Mouse (Mus musculus) 416B (cell line): ENCODE results near the gene A3galt2.

ENCODE experiments used
- DNase-seq: peaks from one replicate; pipeline ENCODE4 v3.0.0; 2011; ENCODE audit warnings: low read depth

A3galt2 gene

GRCm38 (mm10) chr4:128755064-128755463 lies at the start of gene A3galt2:
Gene A3galt2, plus strand, starts transcription at chr4:128755364.
- no peak for DNase-seq

GRCm38 (mm10) chr4:128706626-128707025 lies 48.5 kb upstream of the A3galt2 start:
- DNase-seq, result peak; percentile 84

GRCm38 (mm10) chr4:128707384-128707783 lies 47.8 kb upstream of the A3galt2 start:
- peak; percentile 78 for DNase-seq

- DNase-seq, result no peak
These were observed 45.9 kb upstream of the A3galt2 start for GRCm38 (mm10) chr4:128709061-128709780.

- no peak for DNase-seq
These were observed 45.4 kb upstream of the A3galt2 start for GRCm38 (mm10) chr4:128709781-128710166.

GRCm38 (mm10) chr4:128710286-128710685 lies 44.9 kb upstream of the A3galt2 start:
- DNase-seq, result no peak

- DNase-seq, result no peak
These were observed 44.4 kb upstream of the A3galt2 start for GRCm38 (mm10) chr4:128710800-128711199.

- DNase-seq, result peak; percentile 93
These were observed 43.6 kb upstream of the A3galt2 start for GRCm38 (mm10) chr4:128711455-128712135.

GRCm38 (mm10) chr4:128712136-128712655 lies 43.0 kb upstream of the A3galt2 start:
- DNase-seq, result no peak

- DNase-seq, result no peak
These were observed 42.2 kb upstream of the A3galt2 start for GRCm38 (mm10) chr4:128712941-128713340.

- no peak for DNase-seq
These were observed 39.6 kb upstream of the A3galt2 start for GRCm38 (mm10) chr4:128715241-128716204.

GRCm38 (mm10) chr4:128716279-128716678 lies 38.9 kb upstream of the A3galt2 start:
- DNase-seq, result no peak

GRCm38 (mm10) chr4:128716731-128717130 lies 38.4 kb upstream of the A3galt2 start:
- DNase-seq, result no peak

GRCm38 (mm10) chr4:128720110-128720509 lies 35.1 kb upstream of the A3galt2 start:
- peak; percentile 85 for DNase-seq

- DNase-seq, result no peak
These were observed 34.0 kb upstream of the A3galt2 start for GRCm38 (mm10) chr4:128721061-128721648.

- DNase-seq, result no peak
These were observed 33.4 kb upstream of the A3galt2 start for GRCm38 (mm10) chr4:128721761-128722160.

- DNase-seq, result no peak
These were observed 32.2 kb upstream of the A3galt2 start for GRCm38 (mm10) chr4:128722932-128723331.

GRCm38 (mm10) chr4:128723431-128723830 lies 31.7 kb upstream of the A3galt2 start:
- no peak for DNase-seq

- no peak for DNase-seq
These were observed 31.1 kb upstream of the A3galt2 start for GRCm38 (mm10) chr4:128724059-128724458.

GRCm38 (mm10) chr4:128727019-128727720 lies 28.0 kb upstream of the A3galt2 start:
- DNase-seq, result peak; percentile 53
